Mouse (Mus musculus) hindbrain, embryonic 13.5 days (tissue): Measurements from ENCODE around the gene Tcl1b3. TPM values are rescaled to one million over a fixed set of nuclear protein-coding genes. Genes with fewer than 3 reads are reported as not detected.

Experiments used
- polyA plus RNA-seq: library from polyadenylated mRNA; unstranded; fragments of >200 nt; fragmentation: Nextera tagmentation; extraction: Ambion mirVana; gene quantifications from 2 replicates; pipeline ENCODE4 v1.2.1, GENCODE M21; 2015

Gene Tcl1b3
- polyA plus RNA-seq, 1 experiment from 2014 or later, result not detected

Other genes with a start within 250 kb of the Tcl1b3 start
- 0.25 and 0.31 TPM in 2 replicates for gene Syne3, start 181.2 kb upstream of the Tcl1b3 start, polyA plus RNA-seq
- 156 and 158 TPM in 2 replicates for gene Glrx5, start 158.4 kb upstream of the Tcl1b3 start, polyA plus RNA-seq
- not detected in 2 replicates for gene Tcl1b2, start 45.0 kb upstream of the Tcl1b3 start, polyA plus RNA-seq
- not detected in 2 replicates for gene Tcl1b1, start 31.4 kb upstream of the Tcl1b3 start, polyA plus RNA-seq
- gene Tcl1b5, start 14.7 kb upstream of the Tcl1b3 start, polyA plus RNA-seq, result not detected in 2 replicates
- gene Tcl1b4, start 10.9 kb downstream of the Tcl1b3 start, polyA plus RNA-seq, result not detected in 2 replicates
- gene Tcl1, start 31.8 kb downstream of the Tcl1b3 start, polyA plus RNA-seq, result not detected in 2 replicates
- 9.7 and 10.7 TPM in 2 replicates for gene Tunar, start 142.8 kb downstream of the Tcl1b3 start, polyA plus RNA-seq